Mouse (Mus musculus) spleen, adult 2 months (tissue): ENCODE measurements around the gene Gpr158.

Experiments
- CTCF ChIP-seq: fragments of 200-500 bp; IDR thresholded peaks from 2 replicates; pipeline ENCODE4 v1.5.1; 2011; ENCODE audit warnings: mild to moderate bottlenecking, inconsistent platforms; ENCODE audit not compliant: insufficient read depth, insufficient read length, insufficient replicate concordance; ENCODE audit errors: extremely low read depth
- POLR2A ChIP-seq: fragments of 200-500 bp; IDR thresholded peaks from 2 replicates; pipeline ENCODE4 v1.6.1; 2011; ENCODE audit warnings: low read depth, low read length, inconsistent platforms

DNA sequence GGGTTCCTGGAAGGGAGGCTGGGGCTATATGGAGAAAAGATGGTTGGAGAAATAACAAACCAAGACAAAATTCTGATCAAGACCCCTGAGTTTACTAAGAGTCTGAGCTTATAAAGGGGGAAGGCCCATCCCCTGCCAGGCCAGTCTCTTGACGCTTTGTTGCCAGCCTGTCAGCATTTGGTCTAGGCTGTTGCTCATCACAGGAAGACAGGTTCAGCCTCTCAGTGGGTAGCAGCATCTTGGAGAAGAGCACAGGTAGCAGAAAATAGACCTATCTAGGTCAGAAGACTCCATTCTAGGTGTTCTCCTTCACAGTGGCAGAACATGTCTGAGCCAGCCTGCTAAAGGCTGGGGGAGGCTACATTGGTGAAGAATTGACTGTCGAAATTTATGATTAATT lies 416.4 kb downstream of the Gpr158 start:
- no peak for TF ChIP-seq POLR2A
- TF ChIP-seq CTCF = no peak
